Mouse (Mus musculus) adrenal gland (tissue): ENCODE data around the gene Ly6f.
"Not testable (repeated sequence)": the region's sequence is repeated elsewhere in the genome, so short reads cannot be mapped to it uniquely, and the experiment has no call there.

ENCODE experiments used
- intact Hi-C: fragments of 180-260 bp; cut with DNase I; formaldehyde crosslinking; loops from one replicate; pipeline ENCODE4 v1.15.1; 2025
- long read RNA-seq, 2 experiments: library from polyadenylated mRNA; unstranded; transcript quantifications; one replicate each; pipeline ENCODE4 v2.0.0; 2020; ENCODE audit warnings: borderline replicate concordance in 1 of 2; ENCODE audit not compliant: insufficient replicate concordance in 1 of 2

Ly6f gene
- long read RNA-seq, experiment 1: 0 reads
- long read RNA-seq, experiment 2: 0 reads

- intact Hi-C loops: no loop called here
Observed at GRCm38 (mm10) chr15:75268121-75268520, at the start of gene Ly6f. Gene Ly6f (plus strand): TSS chr15:75268421.

- intact Hi-C loops: no loop called here
Observed at GRCm38 (mm10) chr15:75221942-75222341, 46.3 kb upstream of the Ly6f start.

- intact Hi-C loops: no loop called here
Observed at GRCm38 (mm10) chr15:75237736-75238288, 30.4 kb upstream of the Ly6f start.

GRCm38 (mm10) chr15:75240558-75240957 is 27.7 kb upstream of the Ly6f start:
- intact Hi-C loops: no loop called here

GRCm38 (mm10) chr15:75242756-75243640 is 25.2 kb upstream of the Ly6f start:
- intact Hi-C loops: no loop called here

GRCm38 (mm10) chr15:75254671-75255070 is 13.6 kb upstream of the Ly6f start:
- intact Hi-C loops: no loop called here

- intact Hi-C loops: no loop called here
Observed at GRCm38 (mm10) chr15:75265863-75266262, 2.4 kb upstream of the Ly6f start.

- intact Hi-C loops: no loop called here
Observed at GRCm38 (mm10) chr15:75266626-75267025, 1.6 kb upstream of the Ly6f start.

- intact Hi-C loops: no loop called here
Observed at GRCm38 (mm10) chr15:75268916-75269829, 952 bp downstream of the Ly6f start.

- intact Hi-C loops: no loop called here
Observed at GRCm38 (mm10) chr15:75270169-75270568, 1.9 kb downstream of the Ly6f start.

- intact Hi-C loops: no loop called here
Observed at GRCm38 (mm10) chr15:75270691-75271362, 2.6 kb downstream of the Ly6f start.

GRCm38 (mm10) chr15:75271426-75271825 is 3.2 kb downstream of the Ly6f start:
- intact Hi-C loops: no loop called here

- intact Hi-C loops: no loop called here
Observed at GRCm38 (mm10) chr15:75271891-75272290, 3.7 kb downstream of the Ly6f start.

- intact Hi-C loops: not testable (repeated sequence)
Observed at GRCm38 (mm10) chr15:75281991-75282390, 13.8 kb downstream of the Ly6f start.

- intact Hi-C loops: not testable (repeated sequence)
Observed at GRCm38 (mm10) chr15:75286512-75286911, 18.3 kb downstream of the Ly6f start.

- intact Hi-C loops: no loop called here
Observed at GRCm38 (mm10) chr15:75292377-75292776, 24.2 kb downstream of the Ly6f start.

- intact Hi-C loops: no loop called here
Observed at GRCm38 (mm10) chr15:75293873-75294385, 25.7 kb downstream of the Ly6f start.

- intact Hi-C loops: no loop called here
Observed at GRCm38 (mm10) chr15:75306101-75306500, 37.9 kb downstream of the Ly6f start.

- intact Hi-C loops: no loop called here
Observed at GRCm38 (mm10) chr15:75309186-75309585, 41.0 kb downstream of the Ly6f start.

- intact Hi-C loops: no loop called here
Observed at GRCm38 (mm10) chr15:75309946-75310345, 41.7 kb downstream of the Ly6f start.

GRCm38 (mm10) chr15:75314421-75314820 is 46.2 kb downstream of the Ly6f start:
- intact Hi-C loops: no loop called here
